Mouse (Mus musculus): ENCODE results near the gene Fam216a.
"Not testable (repeated sequence)": the region's sequence is repeated elsewhere in the genome, so short reads cannot be mapped to it uniquely, and the experiment has no call there.

Gene Fam216a

DNA sequence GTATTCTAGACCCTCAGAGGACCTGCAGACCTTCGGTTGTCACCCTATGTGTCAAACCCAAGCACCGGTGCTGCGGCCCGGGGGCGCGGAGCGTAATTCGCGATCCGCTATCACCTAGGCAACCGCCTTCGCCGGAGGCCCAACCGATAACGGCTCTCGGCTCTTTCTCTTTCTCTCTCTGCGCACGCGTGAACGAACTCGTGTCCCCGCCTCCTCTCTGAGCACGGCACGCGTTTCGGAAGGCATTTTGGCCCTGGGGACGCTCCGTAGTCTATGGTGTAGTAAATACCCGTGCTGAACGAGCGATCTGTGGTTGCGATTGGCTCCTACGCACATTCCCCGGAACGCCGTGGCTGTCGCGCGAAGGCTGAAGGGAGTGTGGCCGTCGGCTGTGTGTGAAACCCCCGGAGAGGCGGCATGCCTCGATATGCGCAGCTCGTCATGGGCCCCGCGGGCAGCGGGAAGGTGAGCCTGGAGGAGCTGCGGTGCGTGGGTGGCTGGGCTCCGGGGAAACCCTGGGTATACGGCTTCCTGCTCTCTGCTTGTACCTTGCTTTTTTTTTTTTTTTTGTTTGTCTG, at the start of gene Fam216a:
Fam216a (minus strand) TSS at position 173 of the 578 bp plus-strand sequence.
- peak; percentile 99 for DNase-seq (ENCODE audit: low spot score)

DNA sequence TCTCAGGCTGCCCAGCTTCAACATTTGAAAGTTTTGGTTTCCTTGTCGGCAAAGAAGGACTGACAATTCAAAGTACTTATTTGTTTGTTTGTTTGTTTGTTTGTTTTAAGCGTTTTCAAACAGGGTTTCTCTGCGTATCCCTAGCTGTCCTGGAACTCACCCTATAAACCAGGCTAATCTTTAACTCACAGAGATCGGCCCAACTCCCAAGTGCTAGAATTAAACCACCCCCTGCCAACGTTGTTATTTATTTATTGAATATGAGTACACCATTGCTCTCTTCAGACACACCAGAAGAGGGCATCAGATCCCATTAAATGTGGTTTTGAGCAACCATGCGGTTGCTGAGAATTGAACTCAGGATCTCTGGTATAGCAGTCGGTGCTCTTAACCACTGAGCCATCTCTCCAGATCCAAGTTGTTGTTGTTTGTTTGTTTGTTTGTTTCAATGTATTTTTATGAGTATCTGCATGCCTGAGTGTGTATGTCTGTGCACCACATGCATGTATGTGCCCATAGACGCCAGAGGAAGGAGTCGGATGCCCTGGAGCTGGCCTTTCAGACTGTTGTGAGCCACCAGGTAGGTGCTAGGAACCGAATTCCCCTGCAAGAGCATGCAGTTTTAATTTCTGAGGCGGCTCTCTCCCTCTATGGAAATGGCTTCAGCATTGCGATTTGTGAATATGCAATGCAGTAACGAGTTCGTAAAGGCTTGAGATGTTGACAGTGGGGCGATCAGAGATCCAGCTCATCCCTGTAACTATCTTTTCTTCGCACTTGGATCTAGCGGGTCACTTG, 49.3 kb upstream of the Fam216a start, which contains the start of gene Anapc7:
Anapc7 (plus strand) TSS at position 423 of the 798 bp plus-strand sequence.
- DNase-seq (ENCODE audit: low spot score): no peak

DNA sequence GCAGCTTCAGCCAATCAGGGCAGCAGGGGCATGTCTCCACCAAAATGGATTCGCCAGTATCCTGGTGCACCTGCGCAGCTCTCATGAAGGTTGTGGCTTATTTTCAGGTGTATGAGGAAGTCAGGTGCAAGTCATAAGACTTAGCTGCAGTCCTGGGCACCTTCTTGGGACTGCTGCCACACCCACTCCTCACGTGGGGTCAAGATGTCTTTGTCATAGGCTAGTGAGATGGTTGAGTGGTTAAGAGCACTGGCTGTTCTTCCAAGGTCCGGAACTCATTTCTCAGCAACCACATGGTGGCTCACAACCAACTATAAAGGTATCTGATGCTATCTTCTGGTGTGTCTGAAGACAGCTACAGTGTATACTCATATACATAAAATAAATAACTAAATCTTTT, 48.5 kb upstream of the Fam216a start:
- not testable (repeated sequence) for DNase-seq (ENCODE audit: low spot score)

DNA sequence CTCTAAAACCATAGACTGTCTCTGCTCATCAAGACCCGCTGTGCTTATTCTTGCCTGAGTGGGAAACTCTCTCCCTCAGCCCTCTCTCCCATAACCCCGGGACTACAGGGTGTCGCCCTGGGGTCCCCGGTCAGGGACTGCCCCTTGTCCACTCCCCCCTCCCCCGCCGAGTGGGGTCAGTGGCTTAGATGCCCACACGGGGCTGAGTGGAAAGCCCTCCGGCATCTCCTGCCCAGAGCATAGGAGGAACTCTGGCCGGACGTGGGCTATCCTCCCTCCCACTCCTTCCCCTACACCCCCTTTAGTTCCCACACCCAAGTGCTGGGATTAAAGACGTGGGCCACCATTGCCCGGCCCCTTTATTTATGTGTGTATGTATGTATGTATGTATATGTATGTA, 43.3 kb upstream of the Fam216a start:
- no peak for DNase-seq (ENCODE audit: low spot score)

DNA sequence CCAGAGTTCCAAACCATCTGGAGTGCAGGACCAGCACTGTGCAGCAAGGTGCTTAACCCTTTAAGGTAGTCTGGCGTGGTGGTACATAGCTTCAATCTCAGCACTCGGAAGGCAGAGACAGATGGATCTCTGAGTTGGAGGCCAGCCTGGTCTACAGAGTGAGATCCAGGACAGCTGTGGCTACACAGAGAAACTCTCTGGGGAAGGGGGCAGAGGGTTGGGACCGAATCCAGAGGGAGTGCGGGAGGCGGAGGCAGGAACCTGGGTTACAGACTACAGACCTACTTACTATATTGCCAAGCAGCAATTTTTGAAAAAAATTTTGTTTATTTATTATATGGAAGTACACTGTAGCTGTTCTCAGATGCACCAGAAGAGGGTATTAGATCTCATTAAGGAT, 42.2 kb upstream of the Fam216a start:
- no peak for DNase-seq (ENCODE audit: low spot score)

DNA sequence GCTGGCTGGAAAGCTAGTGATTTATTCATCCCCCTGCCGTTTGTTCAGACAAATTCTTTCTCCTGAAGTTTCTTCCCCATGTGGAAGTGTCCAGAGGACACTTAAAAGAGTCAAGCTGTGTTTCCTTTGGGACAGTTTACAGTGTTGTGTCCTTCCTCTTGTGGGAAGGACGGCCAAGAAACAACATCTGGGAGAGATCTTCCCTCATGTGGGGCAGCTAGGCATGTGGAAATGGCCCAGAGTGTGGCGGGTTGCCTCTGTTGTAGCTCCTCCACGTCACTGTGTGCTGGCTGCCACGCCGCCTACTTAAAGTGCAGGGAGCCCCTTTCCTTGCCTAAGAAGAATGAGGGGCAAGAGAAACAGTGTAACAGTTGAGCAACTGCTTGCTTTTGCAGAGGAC, 40.7 kb upstream of the Fam216a start:
- DNase-seq (ENCODE audit: low spot score): no peak

DNA sequence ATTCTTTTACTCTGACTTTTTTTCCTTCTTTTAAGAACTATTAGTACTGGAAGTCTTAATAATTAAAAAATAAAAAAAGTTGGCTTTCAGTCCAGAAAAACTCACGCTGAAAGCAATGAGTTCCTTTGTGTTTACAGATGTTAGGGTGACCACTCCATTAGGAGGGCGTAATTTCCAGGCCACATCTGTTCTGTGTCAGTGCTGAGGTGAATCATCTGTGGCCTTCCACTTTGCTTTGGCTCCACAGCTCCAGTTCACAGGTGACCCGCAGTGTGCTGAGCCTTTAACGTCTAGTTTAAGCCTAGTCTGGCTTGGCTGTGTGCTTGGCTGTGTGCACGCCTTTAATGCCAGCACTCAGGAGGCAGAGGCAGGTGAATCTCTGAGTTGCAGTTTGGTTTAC, 39.7 kb upstream of the Fam216a start:
- DNase-seq (ENCODE audit: low spot score): no peak

DNA sequence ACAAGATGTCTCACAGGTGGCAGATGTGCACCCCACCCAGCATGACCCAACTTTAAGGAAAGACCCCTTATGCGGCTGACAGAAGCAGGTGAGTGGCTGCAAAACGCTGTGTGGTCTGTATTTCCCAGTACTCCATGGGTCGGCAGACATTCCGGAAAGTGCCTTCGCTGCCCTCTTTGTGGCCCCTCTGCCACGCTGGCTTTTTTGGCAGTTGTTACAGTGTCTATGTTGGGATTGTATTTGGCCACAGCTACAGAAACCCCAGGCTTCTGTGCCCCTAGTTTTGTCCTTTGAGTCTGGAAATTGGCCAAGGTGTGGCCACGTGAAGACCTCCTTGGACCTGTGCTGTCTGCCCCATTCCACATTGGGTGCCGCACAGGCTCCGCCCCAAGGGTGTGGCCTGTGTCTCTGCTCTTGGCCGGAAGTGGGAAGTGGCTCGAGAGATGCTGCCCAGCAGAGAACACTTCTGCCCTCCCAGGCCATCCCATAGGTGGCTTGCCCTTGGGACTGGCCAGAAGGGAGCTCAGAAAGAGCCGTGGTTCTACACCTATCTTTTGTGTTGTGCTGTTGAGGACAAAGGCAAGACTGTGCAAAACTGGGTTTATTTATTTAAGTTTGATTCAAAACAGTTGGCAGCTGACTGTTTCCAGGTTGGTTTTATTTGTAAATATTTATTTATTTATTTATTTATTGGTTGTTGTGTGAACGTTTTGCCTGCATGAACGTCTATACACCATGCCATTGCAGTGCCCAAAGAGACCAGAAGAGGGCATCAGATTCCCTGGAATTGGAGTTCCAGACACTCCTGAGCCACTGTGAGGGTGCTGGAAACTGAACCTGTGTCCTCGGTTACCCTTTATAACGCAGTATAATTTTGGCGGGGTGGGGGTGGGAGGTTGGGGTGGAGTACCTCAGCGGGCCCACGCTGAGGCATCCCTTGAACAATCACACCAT, 37.8 kb upstream of the Fam216a start:
- no peak for DNase-seq (ENCODE audit: low spot score)

DNA sequence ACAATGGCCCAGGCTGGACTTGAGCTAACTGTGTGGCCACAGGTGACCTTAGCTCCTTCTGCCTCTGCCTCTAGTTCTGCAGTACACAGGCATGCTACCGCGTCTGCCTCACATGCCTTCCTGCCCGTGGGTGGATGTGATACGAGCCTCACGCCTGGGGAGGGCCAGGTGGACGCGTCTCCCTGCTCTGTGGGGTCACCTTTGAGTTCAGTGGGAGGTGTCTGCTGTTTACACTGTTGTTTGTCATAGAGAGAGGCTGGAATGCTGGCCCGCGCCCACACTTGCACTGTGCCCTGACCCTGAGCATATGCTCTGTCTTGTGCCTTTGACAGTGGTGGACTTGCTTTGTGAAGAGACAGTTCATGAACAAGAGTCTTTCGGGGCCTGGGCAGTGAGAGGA, 33.4 kb upstream of the Fam216a start:
- DNase-seq (ENCODE audit: low spot score): no peak

DNA sequence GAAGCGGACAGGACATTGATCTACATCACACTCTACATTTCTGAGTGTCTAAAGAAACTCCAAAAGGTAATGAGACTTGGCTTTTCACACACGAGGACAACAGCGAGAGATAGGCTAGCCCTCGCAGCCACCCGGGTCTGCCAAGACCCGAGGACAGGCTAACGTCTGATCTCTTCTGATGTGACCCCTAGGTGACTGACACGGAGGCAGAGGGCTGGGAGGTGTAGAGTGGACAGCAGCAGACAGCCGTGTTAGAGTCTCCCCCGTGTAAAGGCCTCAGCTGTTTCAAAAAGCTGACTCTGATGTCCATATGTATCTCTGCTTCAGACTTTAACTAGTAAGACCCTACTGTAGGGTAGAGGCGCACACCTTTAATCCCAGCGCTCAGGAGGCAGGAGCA, 31.2 kb upstream of the Fam216a start:
- no peak for DNase-seq (ENCODE audit: low spot score)

DNA sequence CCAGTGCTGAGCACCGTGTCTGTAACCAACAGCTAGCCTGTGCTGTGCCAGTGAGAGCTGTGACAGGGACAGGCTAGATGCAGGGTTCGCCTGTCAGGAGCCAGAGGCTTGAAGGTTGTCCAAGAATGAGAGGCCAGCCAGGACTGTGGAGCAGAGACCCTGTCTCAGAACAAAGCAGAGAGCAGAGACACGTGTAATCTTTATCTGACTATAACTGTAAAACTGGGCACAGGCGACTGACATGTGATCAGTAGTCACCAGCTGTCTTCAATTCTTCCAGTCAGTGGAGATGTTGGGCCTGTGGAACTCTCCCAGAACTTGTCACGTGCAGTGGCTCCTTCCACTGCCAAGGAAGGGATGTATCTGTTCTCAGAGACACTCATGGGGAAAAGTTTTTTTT, 30.6 kb upstream of the Fam216a start:
- no peak for DNase-seq (ENCODE audit: low spot score)

DNA sequence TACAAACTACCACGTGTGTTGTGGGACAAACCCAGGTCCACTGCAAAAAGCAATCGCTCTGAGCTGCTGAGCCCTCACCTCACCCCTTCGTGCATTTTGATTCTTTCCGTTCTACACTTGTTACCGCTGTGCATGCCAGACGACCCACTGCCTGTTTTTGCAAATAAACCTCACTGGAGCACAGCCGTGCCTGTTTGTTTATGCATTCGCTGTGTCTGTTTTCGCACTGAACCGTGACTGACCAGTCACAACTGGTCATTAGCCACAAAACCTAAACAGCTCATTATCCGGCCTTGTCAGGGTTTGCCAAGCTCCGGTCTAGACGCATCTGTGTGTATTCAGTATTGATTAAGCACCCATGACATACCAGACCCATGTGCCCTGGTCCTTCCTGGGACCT, 30.0 kb upstream of the Fam216a start:
- DNase-seq (ENCODE audit: low spot score): no peak

DNA sequence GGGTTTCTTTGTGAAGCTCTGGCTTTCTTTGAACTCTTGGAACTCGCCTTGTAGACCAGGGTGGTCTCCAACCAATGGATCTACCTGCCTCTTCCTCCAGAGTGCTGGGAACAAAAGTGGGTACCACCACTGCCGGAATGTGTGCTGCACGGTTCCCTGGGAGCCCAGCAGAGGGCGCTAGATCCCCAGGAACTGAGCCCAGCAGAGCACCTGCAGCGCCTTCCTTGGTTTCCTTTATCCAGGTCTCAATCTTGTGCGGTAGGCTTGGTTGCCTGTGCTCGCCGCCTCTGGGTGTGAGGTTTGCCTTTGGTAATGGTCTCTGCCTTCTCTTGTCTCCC, 29.1 kb upstream of the Fam216a start:
- DNase-seq (ENCODE audit: low spot score): peak; percentile 76

DNA sequence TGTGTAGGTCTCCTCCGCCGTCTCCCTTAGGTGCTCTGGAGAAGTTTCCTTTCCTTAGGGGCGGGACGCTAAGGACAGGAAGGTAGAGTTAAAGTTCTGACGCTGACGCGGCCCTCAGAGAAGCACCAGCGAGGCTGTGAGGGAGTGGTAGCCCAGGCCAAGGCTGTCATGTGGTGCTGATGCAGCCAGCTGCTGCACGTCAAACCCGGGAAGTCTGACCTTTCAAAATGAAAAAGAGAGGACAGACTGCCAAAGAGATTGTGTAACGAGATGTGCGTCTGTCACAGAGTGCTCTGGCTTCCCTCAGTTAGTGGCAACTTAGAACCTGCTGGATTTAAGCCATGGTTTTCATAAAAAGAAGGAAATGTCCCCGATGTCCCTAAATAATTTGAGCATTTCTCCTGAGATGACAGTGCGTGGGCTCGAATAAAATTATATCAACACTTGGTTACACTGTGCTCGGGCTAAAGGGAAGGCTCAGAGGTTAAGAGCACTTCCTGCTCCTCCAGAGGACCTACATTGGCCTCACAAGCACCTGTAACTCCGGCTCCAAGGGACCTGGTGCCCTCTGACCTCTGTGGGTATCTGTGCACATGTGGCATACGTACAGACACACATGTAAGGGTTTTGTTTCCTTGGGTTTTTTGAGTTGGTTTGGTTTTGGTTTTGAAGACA, 28.6 kb upstream of the Fam216a start:
- DNase-seq (ENCODE audit: low spot score): no peak

DNA sequence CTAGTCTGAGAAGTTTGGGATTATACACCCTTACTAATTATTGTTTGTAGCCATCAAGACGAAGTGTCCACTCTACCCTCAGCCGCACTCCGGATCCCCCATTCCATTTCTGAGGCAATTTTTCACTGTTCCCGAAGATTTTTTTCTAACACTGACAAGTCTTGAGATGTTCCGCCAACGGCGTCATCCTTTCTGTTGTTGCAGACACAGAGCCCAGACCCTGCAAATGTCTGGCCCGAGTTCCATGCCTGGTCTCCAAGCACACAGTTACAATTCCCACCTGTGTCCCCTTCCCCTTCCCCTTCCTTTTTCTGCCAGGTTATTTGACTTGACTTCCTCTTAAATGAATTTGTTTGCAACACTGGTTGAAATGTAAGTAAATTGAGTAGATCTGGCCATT, 27.7 kb upstream of the Fam216a start:
- no peak for DNase-seq (ENCODE audit: low spot score)

DNA sequence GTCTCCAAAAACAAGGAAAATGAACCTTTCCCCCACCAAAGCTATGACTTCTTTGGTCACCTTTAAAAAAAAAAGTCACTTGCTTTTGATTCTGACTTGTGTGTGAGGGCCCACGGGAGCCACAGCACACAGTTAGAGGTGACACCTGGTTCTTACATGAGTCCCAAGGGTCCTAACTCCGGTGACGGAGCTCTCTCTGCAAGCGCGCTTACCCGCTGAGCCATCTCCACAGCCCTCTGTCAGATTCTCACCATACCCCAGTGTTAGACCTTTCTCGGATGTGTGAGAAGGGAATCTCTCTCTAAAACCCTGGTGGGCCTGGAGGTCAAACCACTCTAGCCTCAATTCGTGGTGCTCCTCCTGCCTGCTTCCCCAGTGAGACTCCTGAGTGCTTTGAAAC, 25.3 kb upstream of the Fam216a start:
- no peak for DNase-seq (ENCODE audit: low spot score)

DNA sequence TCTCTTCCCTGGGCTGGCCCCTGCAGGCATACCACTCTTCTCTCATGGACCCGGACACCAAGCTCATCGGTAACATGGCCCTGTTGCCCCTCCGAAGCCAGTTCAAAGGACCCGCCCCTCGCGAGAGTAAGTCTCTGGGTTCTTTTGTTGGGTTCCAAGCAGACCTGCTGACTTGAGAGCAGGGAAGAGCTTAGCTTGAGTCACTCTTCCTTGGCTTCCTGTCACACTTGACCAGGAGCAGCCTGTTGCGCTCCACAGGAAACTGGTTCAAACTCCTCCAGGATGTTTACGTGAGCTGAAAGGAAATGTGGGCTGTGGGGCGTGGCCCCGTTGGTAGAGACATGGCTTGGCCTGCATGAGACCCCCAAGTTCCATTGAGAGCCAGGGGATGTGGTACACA, 24.6 kb upstream of the Fam216a start:
- DNase-seq (ENCODE audit: low spot score): no peak

DNA sequence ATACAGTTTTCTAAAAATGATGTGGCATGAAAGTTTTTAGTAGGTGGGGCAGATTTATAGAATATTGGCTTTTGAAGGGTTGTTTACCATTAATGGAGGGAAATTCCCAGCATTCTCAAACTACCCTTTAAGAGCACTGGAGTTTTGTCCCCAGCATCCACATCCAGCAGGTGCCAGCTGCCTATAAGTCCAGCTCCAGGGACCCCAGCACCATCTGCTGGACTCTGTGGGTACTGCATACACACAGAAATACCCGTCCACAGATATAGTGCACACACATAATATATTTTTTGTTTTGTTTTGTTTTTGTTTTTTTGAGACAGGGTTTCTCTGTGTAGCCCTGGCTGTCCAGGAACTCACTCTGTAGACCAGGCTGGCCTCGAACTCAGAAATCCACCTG, 21.7 kb upstream of the Fam216a start:
- peak; percentile 68 for DNase-seq (ENCODE audit: low spot score)

DNA sequence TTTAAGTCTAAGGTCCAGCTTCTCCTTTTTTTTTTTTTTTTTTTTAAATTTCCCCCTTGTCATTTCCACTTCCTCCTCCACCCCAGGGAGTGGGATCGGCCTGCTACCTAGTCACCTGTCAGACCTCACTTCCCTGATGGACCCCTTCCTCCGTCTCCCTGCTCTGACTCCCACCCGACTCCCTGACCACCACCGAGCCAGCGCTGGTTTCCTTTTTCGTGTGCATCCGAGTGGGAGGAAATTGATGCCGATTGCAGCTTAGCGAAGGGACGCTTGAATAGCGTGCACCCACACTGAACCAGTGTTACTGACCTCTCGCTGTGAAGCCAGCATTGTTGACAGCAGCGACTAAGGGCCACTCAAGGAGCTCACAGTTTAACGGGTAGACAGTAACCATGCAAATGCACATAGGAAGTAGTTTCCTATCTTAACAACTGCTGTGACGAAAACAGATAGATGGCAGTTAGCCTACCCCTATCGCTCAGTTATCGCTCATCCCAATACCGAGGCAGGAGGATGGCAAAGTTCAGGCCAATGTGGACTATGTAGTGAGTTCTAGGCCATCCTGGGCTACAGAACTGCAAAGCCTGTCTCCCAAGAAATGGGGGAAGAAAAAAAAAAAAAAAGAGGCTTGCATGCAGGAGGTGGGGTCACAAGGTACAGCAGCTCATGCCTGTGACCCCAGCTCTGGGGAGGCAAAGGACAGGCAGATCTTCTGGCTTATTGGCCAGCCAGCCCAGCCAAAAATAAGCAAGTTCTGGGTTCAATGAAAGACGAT, 20.3 kb upstream of the Fam216a start:
- DNase-seq (ENCODE audit: low spot score): no peak

DNA sequence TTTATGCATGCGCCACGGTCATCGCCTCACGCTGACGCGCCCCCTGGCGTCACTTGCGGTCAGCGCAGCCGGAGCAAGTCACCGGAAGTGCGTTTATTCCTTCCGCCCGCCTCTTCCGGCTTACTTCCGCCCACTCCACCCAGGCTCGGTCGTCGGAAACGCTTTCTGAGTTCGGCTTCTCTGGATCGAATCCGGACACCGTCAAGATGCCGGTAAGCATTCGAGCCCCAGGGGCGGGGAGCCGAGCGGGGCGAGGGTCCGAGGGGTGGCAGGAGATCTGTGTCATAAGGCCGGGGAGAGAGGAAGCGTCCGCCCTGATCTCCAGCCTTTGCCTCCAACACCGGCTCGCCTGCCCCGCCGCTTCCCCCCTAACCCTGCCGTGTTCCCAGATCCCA, 19.6 kb upstream of the Fam216a start, which contains the start of gene Arpc3:
Arpc3 (plus strand) TSS at position 93 of the 395 bp plus-strand sequence.
- peak; percentile 91 for DNase-seq (ENCODE audit: low spot score)

DNA sequence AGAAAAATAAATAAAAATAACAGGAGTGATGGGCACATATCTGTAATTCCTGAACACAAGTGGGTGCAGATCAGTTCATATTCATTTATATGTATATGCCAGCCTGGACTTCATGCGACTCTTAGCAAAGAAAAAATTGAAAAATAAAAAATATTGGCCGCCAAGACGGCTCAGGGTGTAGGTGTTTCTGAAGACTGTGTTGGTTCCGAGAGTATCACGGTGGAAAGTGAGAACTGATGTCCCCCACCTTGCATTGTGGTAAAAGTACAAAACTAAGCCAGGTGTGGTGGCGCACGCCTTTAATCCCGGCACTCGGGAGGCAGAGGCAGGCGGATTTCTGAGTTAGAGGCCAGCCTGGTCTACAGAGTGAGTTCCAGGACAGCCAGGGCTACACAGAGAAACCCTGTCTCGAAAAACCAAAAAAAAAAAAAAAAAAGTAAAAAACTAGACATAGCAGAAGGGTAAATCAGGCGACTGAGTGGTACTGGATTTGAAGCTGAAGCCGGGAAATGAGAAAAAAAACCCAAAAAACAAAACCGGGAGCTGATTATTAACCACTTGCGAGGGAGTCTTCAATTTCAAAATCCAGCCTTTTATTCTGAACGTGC, 19.1 kb upstream of the Fam216a start:
- no peak for DNase-seq (ENCODE audit: low spot score)
